Mouse (Mus musculus): ENCODE results near the gene Ccr1l1. TPM values are rescaled to one million over a fixed set of nuclear protein-coding genes. Genes with fewer than 3 reads are reported as not detected.

Gene Ccr1l1
- polyA plus RNA-seq, 1 experiment from 2014 or later: not detected

- H3K4me2 ChIP-seq (ENCODE audit: low read depth, low read length): no peak overlapping the region
- H3K9ac ChIP-seq (ENCODE audit: low read length): no peak overlapping the region
- H3K4me3 ChIP-seq (ENCODE audit: low read length): no peak overlapping the region
- no peaks in the 10 kb centered on the region for H3K9me3 ChIP-seq (ENCODE audit: control insufficient read depth, low read length)
- peaks cover 2% of the 10 kb centered on the region; the same call in 1 of the 2 replicates for H3K4me1 ChIP-seq (replicated peaks; ENCODE audit: control insufficient read depth, insufficient read depth, low read length)
- ATAC-seq (ENCODE audit: low read depth): no peak
- H3K27ac ChIP-seq (ENCODE audit: low read length): no peak overlapping the region
- WGBS: 49% methylated on average over 16 of the region's 16 CpGs
- H3K36me3 ChIP-seq (ENCODE audit: control insufficient read depth, insufficient read depth, low read length): no peaks in the 10 kb centered on the region
- no peaks in the 10 kb centered on the region for H3K27me3 ChIP-seq (ENCODE audit: control insufficient read depth, insufficient read depth, low read depth, low read length)
These were observed 50.8 kb downstream of the Ccr1l1 start for GRCm38 (mm10) chr9:123927281-123927960.

Other genes starting within 250 kb of the Ccr1l1 start
- gene Cxcr6, start 171.9 kb downstream of the Ccr1l1 start, polyA plus RNA-seq (2015; fragmentation: Nextera tagmentation; extraction: Ambion mirVana): 0.43 and 0.75 TPM in 2 replicates
- 14.2 and 15.5 TPM in 2 replicates for gene Fyco1, start 126.5 kb downstream of the Ccr1l1 start, polyA plus RNA-seq (2015; fragmentation: Nextera tagmentation; extraction: Ambion mirVana)
- gene Xcr1, start 116.4 kb downstream of the Ccr1l1 start, polyA plus RNA-seq (2015; fragmentation: Nextera tagmentation; extraction: Ambion mirVana): 0.05 TPM in 1 of 2 replicates, not detected in the other
- 4.0 and 4.5 TPM in 2 replicates for gene Ccr1, start 9.7 kb downstream of the Ccr1l1 start, polyA plus RNA-seq (2015; fragmentation: Nextera tagmentation; extraction: Ambion mirVana)
- 0.08 and 0.10 TPM in 2 replicates for gene Ccr3, start 43.6 kb upstream of the Ccr1l1 start, polyA plus RNA-seq (2015; fragmentation: Nextera tagmentation; extraction: Ambion mirVana)
- gene Ccr2, start 123.5 kb upstream of the Ccr1l1 start, polyA plus RNA-seq (2015; fragmentation: Nextera tagmentation; extraction: Ambion mirVana): 8.1 and 9.4 TPM in 2 replicates
- 0.91 and 1.8 TPM in 2 replicates for gene Ccr5, start 143.1 kb upstream of the Ccr1l1 start, polyA plus RNA-seq (2015; fragmentation: Nextera tagmentation; extraction: Ambion mirVana)